Mouse (Mus musculus): ENCODE measurements around the gene Tram2. TPM values are rescaled to one million over a fixed set of nuclear protein-coding genes. Genes with fewer than 3 reads are reported as not detected.

Tram2 gene
- polyA plus RNA-seq, 1 experiment from 2014 or later: 4.8 TPM

- peaks cover 18 to 31% of the 10 kb centered on the region in 2 experiments; a peak in 3 of 4 replicates for H3K4me1 ChIP-seq (ENCODE audit: control insufficient read depth in 2 of 2, insufficient read depth in 2 of 2, low read length in 2 of 2)
- H3K27ac ChIP-seq (replicated peaks in 1 of 2; ENCODE audit: control insufficient read depth in 1 of 2, insufficient read depth in 1 of 2, low read depth in 2 of 2, low read length in 2 of 2): peak overlapping the region in 1 of 2 experiments; percentile 4; a peak in 1 of 4 replicates
- 0 out of 2 replicates have a peak, but pooled peaks cover 8% of the 10 kb centered on the region for H3K36me3 ChIP-seq (ENCODE audit: control insufficient read depth, insufficient read depth, low read length)
- peaks cover 2% of the 10 kb centered on the region; the same call in 1 of the 2 replicates for H3K9me3 ChIP-seq (ENCODE audit: control insufficient read depth, low read length)
- no peak overlapping the region for H3K4me2 ChIP-seq (ENCODE audit: low read length)
- H3K4me3 ChIP-seq (ENCODE audit: control insufficient read depth in 1 of 2, insufficient read depth in 1 of 2, low read depth in 1 of 2, low read length in 2 of 2): no peak overlapping the region
- H3K9ac ChIP-seq (ENCODE audit: low read length): no peak overlapping the region
- H3K27me3 ChIP-seq (ENCODE audit: control insufficient read depth, insufficient read depth, low read length): no peaks in the 10 kb centered on the region
- ATAC-seq (ENCODE audit: insufficient number of reproducible peaks, insufficient read depth, low FRiP score, low read depth): no peak
- 80% methylated on average over 11 of the region's 11 CpGs for WGBS
Observed at GRCm38 (mm10) chr1:21067536-21068221, 11.3 kb downstream of the Tram2 start.

- Histone ChIP-seq H3K4me3 (ENCODE audit: control insufficient read depth in 1 of 2, insufficient read depth in 1 of 2, low read depth in 1 of 2, low read length in 2 of 2) (no peak overlapping the region), H3K27me3 (ENCODE audit: control insufficient read depth, insufficient read depth, low read length) (no peaks in the 10 kb centered on the region), H3K4me2 (ENCODE audit: low read length) (no peak overlapping the region), H3K36me3 (ENCODE audit: control insufficient read depth, insufficient read depth, low read length) (0 out of 2 replicates have a peak, but pooled peaks cover 8% of the 10 kb centered on the region), H3K4me1 (ENCODE audit: control insufficient read depth in 2 of 2, insufficient read depth in 2 of 2, low read length in 2 of 2) (peaks cover 11 to 24% of the 10 kb centered on the region in 2 experiments; a peak in 3 of 4 replicates), H3K9me3 (ENCODE audit: control insufficient read depth, low read length) (peaks cover 2% of the 10 kb centered on the region; the same call in 1 of the 2 replicates), H3K9ac (ENCODE audit: low read length) (no peak overlapping the region), H3K27ac (replicated peaks in 1 of 2; ENCODE audit: control insufficient read depth in 1 of 2, insufficient read depth in 1 of 2, low read depth in 2 of 2, low read length in 2 of 2) (no peak overlapping the region)
- no peak for ATAC-seq (ENCODE audit: insufficient number of reproducible peaks, insufficient read depth, low FRiP score, low read depth)
- 82% methylated on average over 5 of the region's 5 CpGs for WGBS
Observed at GRCm38 (mm10) chr1:21064153-21064552, 14.9 kb downstream of the Tram2 start.

DNA sequence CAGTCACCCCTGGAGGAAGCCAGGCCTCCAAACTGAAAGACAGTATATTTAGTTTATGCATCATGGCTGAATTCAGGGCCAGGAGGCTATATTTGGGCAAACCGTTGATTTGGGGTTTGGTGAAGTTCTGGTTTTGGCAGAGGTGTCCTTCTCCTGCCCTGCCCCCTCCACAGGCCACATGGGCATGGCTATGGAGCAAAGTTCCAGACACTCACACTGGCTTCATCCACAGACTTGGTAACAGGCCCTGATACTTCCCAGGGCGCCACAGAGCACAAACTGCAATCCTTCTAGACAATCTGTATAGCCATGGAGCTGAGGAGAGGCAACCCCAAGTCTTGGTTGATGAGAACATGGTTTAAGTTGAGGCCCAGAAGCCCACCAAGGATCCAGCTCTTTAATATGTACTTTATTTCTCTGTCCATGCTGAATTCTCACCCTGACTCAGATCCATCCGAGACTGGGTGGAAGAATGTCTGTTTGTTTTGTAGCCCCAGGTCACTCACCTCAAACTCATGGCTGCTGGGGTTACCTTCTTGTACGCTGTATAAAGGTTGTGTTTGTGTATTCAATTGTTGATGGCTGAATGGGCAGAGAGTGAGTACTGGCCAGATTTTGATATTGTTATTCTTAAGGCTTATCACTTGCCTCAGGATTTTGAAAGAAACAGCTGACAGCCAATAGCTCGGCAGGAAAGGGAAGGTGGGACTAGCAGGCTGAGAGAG lies 19.5 kb downstream of the Tram2 start:
- Histone ChIP-seq H3K9me3 (ENCODE audit: control insufficient read depth, low read length) (no peaks in the 10 kb centered on the region), H3K27ac (replicated peaks in 1 of 2; ENCODE audit: control insufficient read depth in 1 of 2, insufficient read depth in 1 of 2, low read depth in 2 of 2, low read length in 2 of 2) (no peak overlapping the region), H3K9ac (ENCODE audit: low read length) (no peak overlapping the region), H3K27me3 (ENCODE audit: control insufficient read depth, insufficient read depth, low read length) (no peaks in the 10 kb centered on the region), H3K36me3 (ENCODE audit: control insufficient read depth, insufficient read depth, low read length) (0 out of 2 replicates have a peak, but pooled peaks cover under 1% of the 10 kb centered on the region), H3K4me1 (ENCODE audit: control insufficient read depth in 2 of 2, insufficient read depth in 2 of 2, low read length in 2 of 2) (0 out of 4 replicates have a peak, but pooled peaks cover 0 to 2% of the 10 kb centered on the region in 2 experiments), H3K4me3 (ENCODE audit: control insufficient read depth in 1 of 2, insufficient read depth in 1 of 2, low read depth in 1 of 2, low read length in 2 of 2) (no peak overlapping the region), H3K4me2 (ENCODE audit: low read length) (no peak overlapping the region)
- WGBS: 84% methylated on average over 5 of the region's 5 CpGs
- ATAC-seq (ENCODE audit: insufficient number of reproducible peaks, insufficient read depth, low FRiP score, low read depth): no peak

DNA sequence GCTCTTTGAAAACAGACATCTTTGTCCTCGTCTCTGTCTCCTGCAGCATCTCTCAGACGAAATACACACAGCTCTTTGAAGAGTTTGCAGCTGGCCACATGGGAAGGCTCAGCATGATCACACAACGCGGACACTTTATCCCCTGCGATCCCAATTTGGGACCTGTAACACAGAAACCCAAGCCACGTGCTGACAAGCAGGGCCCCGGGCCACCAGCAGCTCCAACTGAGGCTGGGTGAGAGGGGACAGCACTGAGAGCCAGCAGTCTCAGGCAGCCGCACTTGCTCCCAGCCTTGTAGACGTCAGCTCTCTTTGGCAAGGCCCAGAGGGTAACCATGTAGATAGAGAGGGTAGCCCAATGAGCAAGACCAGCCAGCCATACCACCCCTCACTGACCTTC lies 26.0 kb downstream of the Tram2 start:
- 54% methylated on average over 9 of the region's 9 CpGs for WGBS
- H3K4me2 ChIP-seq (ENCODE audit: low read length): no peak overlapping the region
- no peaks in the 10 kb centered on the region for H3K36me3 ChIP-seq (ENCODE audit: control insufficient read depth, insufficient read depth, low read length)
- H3K27ac ChIP-seq (replicated peaks in 1 of 2; ENCODE audit: control insufficient read depth in 1 of 2, insufficient read depth in 1 of 2, low read depth in 2 of 2, low read length in 2 of 2): no peak overlapping the region
- no peak overlapping the region for H3K9ac ChIP-seq (ENCODE audit: low read length)
- no peaks in the 10 kb centered on the region for H3K9me3 ChIP-seq (ENCODE audit: control insufficient read depth, low read length)
- no peak for ATAC-seq (ENCODE audit: insufficient number of reproducible peaks, insufficient read depth, low FRiP score, low read depth)
- peaks cover 25 to 38% of the 10 kb centered on the region in 2 experiments for H3K4me1 ChIP-seq (ENCODE audit: control insufficient read depth in 2 of 2, insufficient read depth in 2 of 2, low read length in 2 of 2)
- no peak overlapping the region for H3K4me3 ChIP-seq (ENCODE audit: control insufficient read depth in 1 of 2, insufficient read depth in 1 of 2, low read depth in 1 of 2, low read length in 2 of 2)
- no peaks in the 10 kb centered on the region for H3K27me3 ChIP-seq (ENCODE audit: control insufficient read depth, insufficient read depth, low read length)

DNA sequence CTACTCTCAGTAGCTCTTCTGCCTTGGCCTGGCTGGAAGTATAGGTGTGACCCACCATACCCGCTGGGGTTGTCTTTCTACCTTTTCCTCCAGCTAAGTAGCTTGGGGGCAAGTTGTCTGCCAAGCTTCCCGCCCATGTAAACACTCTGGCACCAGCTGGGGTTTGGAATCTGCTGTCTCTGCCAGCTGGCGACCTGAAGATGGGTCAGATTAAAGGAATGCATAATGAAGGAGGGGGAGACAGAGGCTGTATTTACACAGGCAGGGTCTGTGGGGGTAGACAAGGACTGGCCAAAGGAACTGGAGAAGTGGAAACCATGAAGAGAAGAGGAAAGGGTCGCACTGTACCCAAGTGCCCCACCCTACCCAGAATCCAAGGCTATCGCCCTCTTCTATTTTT lies 26.4 kb downstream of the Tram2 start:
- no peaks in the 10 kb centered on the region for H3K9me3 ChIP-seq (ENCODE audit: control insufficient read depth, low read length)
- no peaks in the 10 kb centered on the region for H3K36me3 ChIP-seq (ENCODE audit: control insufficient read depth, insufficient read depth, low read length)
- H3K4me1 ChIP-seq (ENCODE audit: control insufficient read depth in 2 of 2, insufficient read depth in 2 of 2, low read length in 2 of 2): peaks cover 28 to 39% of the 10 kb centered on the region in 2 experiments
- 0 out of 4 replicates have a peak overlapping the region, but pooled peaks of 1 of the 2 experiments have one; percentile 2 for H3K27ac ChIP-seq (replicated peaks in 1 of 2; ENCODE audit: control insufficient read depth in 1 of 2, insufficient read depth in 1 of 2, low read depth in 2 of 2, low read length in 2 of 2)
- H3K27me3 ChIP-seq (ENCODE audit: control insufficient read depth, insufficient read depth, low read length): no peaks in the 10 kb centered on the region
- ATAC-seq (ENCODE audit: insufficient number of reproducible peaks, insufficient read depth, low FRiP score, low read depth): no peak
- no peak overlapping the region for H3K4me3 ChIP-seq (ENCODE audit: control insufficient read depth in 1 of 2, insufficient read depth in 1 of 2, low read depth in 1 of 2, low read length in 2 of 2)
- no peak overlapping the region for H3K4me2 ChIP-seq (ENCODE audit: low read length)
- no peak overlapping the region for H3K9ac ChIP-seq (ENCODE audit: low read length)
- 55% methylated on average over 5 of the region's 5 CpGs for WGBS

- peaks cover 28 to 39% of the 10 kb centered on the region in 2 experiments for H3K4me1 ChIP-seq (ENCODE audit: control insufficient read depth in 2 of 2, insufficient read depth in 2 of 2, low read length in 2 of 2)
- no peaks in the 10 kb centered on the region for H3K36me3 ChIP-seq (ENCODE audit: control insufficient read depth, insufficient read depth, low read length)
- peak overlapping the region; percentile 15 to 52; a peak in 2 of 4 replicates for H3K27ac ChIP-seq (replicated peaks in 1 of 2; ENCODE audit: control insufficient read depth in 1 of 2, insufficient read depth in 1 of 2, low read depth in 2 of 2, low read length in 2 of 2)
- no peak overlapping the region for H3K4me3 ChIP-seq (ENCODE audit: control insufficient read depth in 1 of 2, insufficient read depth in 1 of 2, low read depth in 1 of 2, low read length in 2 of 2)
- H3K27me3 ChIP-seq (ENCODE audit: control insufficient read depth, insufficient read depth, low read length): no peaks in the 10 kb centered on the region
- 15% methylated on average over 5 of the region's 5 CpGs for WGBS
- no peaks in the 10 kb centered on the region for H3K9me3 ChIP-seq (ENCODE audit: control insufficient read depth, low read length)
- peak overlapping the region; percentile 19 for H3K4me2 ChIP-seq (ENCODE audit: low read length)
- peak overlapping the region; percentile 31; the same call in 1 of the 2 replicates for H3K9ac ChIP-seq (ENCODE audit: low read length)
- no peak for ATAC-seq (ENCODE audit: insufficient number of reproducible peaks, insufficient read depth, low FRiP score, low read depth)
Observed at GRCm38 (mm10) chr1:21052132-21052545, 26.9 kb downstream of the Tram2 start.

- no peak for ATAC-seq (ENCODE audit: insufficient number of reproducible peaks, insufficient read depth, low FRiP score, low read depth)
- Histone ChIP-seq H3K9me3 (ENCODE audit: control insufficient read depth, low read length) (no peaks in the 10 kb centered on the region), H3K27ac (replicated peaks in 1 of 2; ENCODE audit: control insufficient read depth in 1 of 2, insufficient read depth in 1 of 2, low read depth in 2 of 2, low read length in 2 of 2) (no peak overlapping the region), H3K36me3 (ENCODE audit: control insufficient read depth, insufficient read depth, low read length) (no peaks in the 10 kb centered on the region), H3K4me2 (ENCODE audit: low read length) (no peak overlapping the region), H3K4me3 (ENCODE audit: control insufficient read depth in 1 of 2, insufficient read depth in 1 of 2, low read depth in 1 of 2, low read length in 2 of 2) (no peak overlapping the region), H3K9ac (ENCODE audit: low read length) (no peak overlapping the region), H3K4me1 (ENCODE audit: control insufficient read depth in 2 of 2, insufficient read depth in 2 of 2, low read length in 2 of 2) (peaks cover 26 to 39% of the 10 kb centered on the region in 2 experiments), H3K27me3 (ENCODE audit: control insufficient read depth, insufficient read depth, low read length) (no peaks in the 10 kb centered on the region)
- whole genome bisulfite sequencing: 75% methylated on average over 5 of the region's 5 CpGs
Observed at GRCm38 (mm10) chr1:21049005-21049404, 30.0 kb downstream of the Tram2 start.

All from heart, embryonic 14.5 days (tissue).